Mouse (Mus musculus) liver, embryonic 12.5 days (tissue): ENCODE results near the gene Prpsap2. TPM values are rescaled to one million over a fixed set of nuclear protein-coding genes. Genes with fewer than 3 reads are reported as not detected.

Source experiments
- ATAC-seq: fragments of 200-750 bp; cut with Nextera tagmentation; 2 replicates; pipeline ENCODE4 v1.8.0; 2017; ENCODE audit warnings: moderate number of reproducible peaks, mild to moderate bottlenecking, moderate library complexity
- H3K27ac ChIP-seq: fragments of 300-500 bp; sonication (generic); 2 replicates; pipeline ENCODE4 v1.5.1; 2016; ENCODE audit warnings: mild to moderate bottlenecking
- H3K27me3 ChIP-seq: fragments of 300-500 bp; sonication (generic); replicated peaks from 2 replicates; pipeline ENCODE4 v1.6.1; 2016; ENCODE audit warnings: mild to moderate bottlenecking, moderate library complexity
- H3K36me3 ChIP-seq: fragments of 300-500 bp; sonication (generic); 2 replicates; pipeline ENCODE4 v1.6.1; 2016; ENCODE audit warnings: mild to moderate bottlenecking, moderate library complexity
- H3K4me1 ChIP-seq: fragments of 300-500 bp; sonication (generic); 2 replicates; pipeline ENCODE4 v1.6.1; 2016
- H3K4me2 ChIP-seq: fragments of 300-500 bp; sonication (generic); 2 replicates; pipeline ENCODE4 v1.6.1; 2016; ENCODE audit warnings: mild to moderate bottlenecking, moderate library complexity
- H3K4me3 ChIP-seq: fragments of 300-500 bp; sonication (generic); 2 replicates; pipeline ENCODE4 v1.5.1; 2016; ENCODE audit warnings: mild to moderate bottlenecking, moderate library complexity
- H3K9ac ChIP-seq: fragments of 300-500 bp; sonication (generic); 2 replicates; pipeline ENCODE4 v1.6.1; 2016; ENCODE audit warnings: mild to moderate bottlenecking, moderate library complexity
- H3K9me3 ChIP-seq: fragments of 300-500 bp; sonication (generic); replicated peaks from 2 replicates; pipeline ENCODE4 v1.6.1; 2016; ENCODE audit warnings: mild to moderate bottlenecking, moderate library complexity
- WGBS: fragments of 180-500 bp; shearing (Covaris S2); methylation state at CpG from one replicate; pipeline ENCODE4 v1.1.7; 2016; ENCODE audit not compliant: insufficient replicate concordance; 5-methylcytosine and 5-hydroxymethylcytosine counted together
- polyA plus RNA-seq: library from polyadenylated mRNA; unstranded; fragments of >200 nt; fragmentation: Nextera tagmentation; extraction: Ambion mirVana; gene quantifications from 2 replicates; pipeline ENCODE4 v1.2.1, GENCODE M21; 2016

Gene Prpsap2
- polyA plus RNA-seq, 1 experiment from 2014 or later: 10.9 TPM

- H3K36me3 ChIP-seq: peaks cover 70% of the 10 kb centered on the region
These were observed 17.4 kb downstream of the Prpsap2 start for GRCm38 (mm10) chr11:61744460-61744859.

GRCm38 (mm10) chr11:61743768-61744167, 18.1 kb downstream of the Prpsap2 start:
- H3K36me3 ChIP-seq: peaks cover 73% of the 10 kb centered on the region

More at GRCm38 (mm10) chr11:61744460-61744859, 17.4 kb downstream of the Prpsap2 start:
- no peaks in the 10 kb centered on the region for H3K4me1 ChIP-seq
- no peak overlapping the region for H3K4me2 ChIP-seq
- H3K9ac ChIP-seq: no peak overlapping the region
- H3K9me3 ChIP-seq: no peaks in the 10 kb centered on the region
- ATAC-seq: no peak
- no peaks in the 10 kb centered on the region for H3K27me3 ChIP-seq
- H3K4me3 ChIP-seq: no peak overlapping the region
- 53% methylated on average over 3 of the region's 3 CpGs for WGBS
- no peak overlapping the region for H3K27ac ChIP-seq

GRCm38 (mm10) chr11:61740500-61740899, 21.4 kb downstream of the Prpsap2 start:
- H3K36me3 ChIP-seq: peaks cover 79% of the 10 kb centered on the region
- no peak overlapping the region for H3K4me3 ChIP-seq
- H3K4me2 ChIP-seq: no peak overlapping the region
- 73% methylated on average over 1 of the region's 1 CpGs for WGBS
- ATAC-seq: no peak
- no peaks in the 10 kb centered on the region for H3K27me3 ChIP-seq
- H3K4me1 ChIP-seq: no peaks in the 10 kb centered on the region
- H3K9me3 ChIP-seq: no peaks in the 10 kb centered on the region
- H3K27ac ChIP-seq: no peak overlapping the region
- H3K9ac ChIP-seq: no peak overlapping the region

More at GRCm38 (mm10) chr11:61743768-61744167, 18.1 kb downstream of the Prpsap2 start:
- no peaks in the 10 kb centered on the region for H3K4me1 ChIP-seq
- no peak overlapping the region for H3K27ac ChIP-seq
- WGBS: 71% methylated on average over 3 of the region's 3 CpGs
- H3K9ac ChIP-seq: no peak overlapping the region
- no peaks in the 10 kb centered on the region for H3K27me3 ChIP-seq
- no peaks in the 10 kb centered on the region for H3K9me3 ChIP-seq
- no peak for ATAC-seq
- no peak overlapping the region for H3K4me2 ChIP-seq
- no peak overlapping the region for H3K4me3 ChIP-seq

- H3K27me3 ChIP-seq: no peaks in the 10 kb centered on the region
- no peak overlapping the region for H3K9ac ChIP-seq
- no peaks in the 10 kb centered on the region for H3K9me3 ChIP-seq
- H3K4me3 ChIP-seq: no peak overlapping the region
- H3K4me1 ChIP-seq: no peaks in the 10 kb centered on the region
- peaks cover 83% of the 10 kb centered on the region for H3K36me3 ChIP-seq
- no peak for ATAC-seq
- WGBS: 63% methylated on average over 1 of the region's 1 CpGs
- no peak overlapping the region for H3K27ac ChIP-seq
- no peak overlapping the region for H3K4me2 ChIP-seq
These were observed 24.6 kb downstream of the Prpsap2 start for GRCm38 (mm10) chr11:61737290-61737689.

- no peak for ATAC-seq
- WGBS: 64% methylated on average over 7 of the region's 7 CpGs
- Histone ChIP-seq H3K4me1 (peaks cover 8% of the 10 kb centered on the region; the same call in 1 of the 2 replicates), H3K27me3 (no peaks in the 10 kb centered on the region), H3K27ac (no peak overlapping the region), H3K4me2 (no peak overlapping the region), H3K9me3 (no peaks in the 10 kb centered on the region), H3K36me3 (peaks cover 76% of the 10 kb centered on the region), H3K4me3 (no peak overlapping the region), H3K9ac (no peak overlapping the region)
These were observed 29.2 kb downstream of the Prpsap2 start for GRCm38 (mm10) chr11:61732672-61733071.

GRCm38 (mm10) chr11:61728037-61728436, 33.9 kb downstream of the Prpsap2 start:
- no peak for ATAC-seq
- Histone ChIP-seq H3K27me3 (no peaks in the 10 kb centered on the region), H3K4me1 (peaks cover 8% of the 10 kb centered on the region; the same call in 1 of the 2 replicates), H3K9ac (no peak overlapping the region), H3K9me3 (no peaks in the 10 kb centered on the region), H3K36me3 (peaks cover 47% of the 10 kb centered on the region), H3K4me3 (no peak overlapping the region), H3K4me2 (no peak overlapping the region), H3K27ac (peak overlapping the region; percentile 40; the same call in 1 of the 2 replicates)
- WGBS: 40% methylated on average over 2 of the region's 2 CpGs

GRCm38 (mm10) chr11:61722077-61722476, 39.8 kb downstream of the Prpsap2 start:
- Histone ChIP-seq H3K36me3 (no peaks in the 10 kb centered on the region), H3K9ac (no peak overlapping the region), H3K27ac (no peak overlapping the region), H3K9me3 (no peaks in the 10 kb centered on the region), H3K27me3 (no peaks in the 10 kb centered on the region; the same call in 1 of the 2 replicates), H3K4me3 (no peak overlapping the region), H3K4me2 (no peak overlapping the region), H3K4me1 (no peaks in the 10 kb centered on the region)
- no peak for ATAC-seq
- WGBS: 66% methylated on average over 5 of the region's 5 CpGs

- Histone ChIP-seq H3K4me1 (no peaks in the 10 kb centered on the region), H3K36me3 (no peaks in the 10 kb centered on the region), H3K9ac (no peak within 1 kb of the TSS), H3K9me3 (no peaks in the 10 kb centered on the region), H3K27me3 (peaks cover 4% of the 10 kb centered on the region; the same call in 1 of the 2 replicates), H3K4me2 (no peak within 1 kb of the TSS), H3K27ac (no peak within 1 kb of the TSS), H3K4me3 (no peak within 1 kb of the TSS)
- no peak for ATAC-seq
- 72% methylated on average over 3 of the region's 3 CpGs for WGBS
These were observed 41.3 kb downstream of the Prpsap2 start, which contains the start of gene Slc5a10 for GRCm38 (mm10) chr11:61720636-61721035. Gene Slc5a10, minus strand, starts transcription at chr11:61720826.

GRCm38 (mm10) chr11:61719826-61720225, 42.1 kb downstream of the Prpsap2 start:
- H3K4me3 ChIP-seq: no peak overlapping the region
- peaks cover 3% of the 10 kb centered on the region for H3K4me1 ChIP-seq
- H3K9ac ChIP-seq: no peak overlapping the region
- H3K27me3 ChIP-seq: peaks cover 9% of the 10 kb centered on the region; the same call in 1 of the 2 replicates
- H3K4me2 ChIP-seq: no peak overlapping the region
- H3K9me3 ChIP-seq: no peaks in the 10 kb centered on the region
- H3K36me3 ChIP-seq: no peaks in the 10 kb centered on the region
- ATAC-seq: no peak
- no peak overlapping the region for H3K27ac ChIP-seq
- 69% methylated on average over 8 of the region's 8 CpGs for WGBS

- Histone ChIP-seq H3K4me3 (no peak overlapping the region), H3K27me3 (peaks cover 9% of the 10 kb centered on the region; the same call in 1 of the 2 replicates)
- no peak for ATAC-seq
These were observed 42.5 kb downstream of the Prpsap2 start for GRCm38 (mm10) chr11:61719387-61719786.

GRCm38 (mm10) chr11:61717990-61718389, 43.9 kb downstream of the Prpsap2 start:
- Histone ChIP-seq H3K4me3 (no peak overlapping the region), H3K9me3 (no peaks in the 10 kb centered on the region), H3K27me3 (peaks cover 20% of the 10 kb centered on the region), H3K4me1 (peaks cover 4% of the 10 kb centered on the region), H3K4me2 (no peak overlapping the region), H3K27ac (no peak overlapping the region), H3K36me3 (no peaks in the 10 kb centered on the region), H3K9ac (no peak overlapping the region)
- 54% methylated on average over 5 of the region's 5 CpGs for WGBS
- ATAC-seq: no peak

More at GRCm38 (mm10) chr11:61719387-61719786, 42.5 kb downstream of the Prpsap2 start:
- Histone ChIP-seq H3K27ac (no peak overlapping the region), H3K36me3 (no peaks in the 10 kb centered on the region), H3K4me1 (peaks cover 4% of the 10 kb centered on the region), H3K4me2 (no peak overlapping the region), H3K9me3 (no peaks in the 10 kb centered on the region), H3K9ac (no peak overlapping the region)
- WGBS: 51% methylated on average over 3 of the region's 3 CpGs

GRCm38 (mm10) chr11:61715130-61715529, 46.8 kb downstream of the Prpsap2 start:
- no peak overlapping the region for H3K27ac ChIP-seq
- WGBS: 53% methylated on average over 6 of the region's 6 CpGs
- H3K9me3 ChIP-seq: no peaks in the 10 kb centered on the region
- no peak overlapping the region for H3K4me3 ChIP-seq
- no peak; the same call in 1 of the 2 replicates for ATAC-seq
- peaks cover 4% of the 10 kb centered on the region for H3K4me1 ChIP-seq
- no peaks in the 10 kb centered on the region for H3K36me3 ChIP-seq
- no peak overlapping the region for H3K9ac ChIP-seq
- peaks cover 40% of the 10 kb centered on the region for H3K27me3 ChIP-seq
- no peak overlapping the region for H3K4me2 ChIP-seq
